Mouse (Mus musculus) heart, embryonic 16.5 days (tissue): Measurements from ENCODE around the gene Hdgfl2. TPM values are rescaled to one million over a fixed set of nuclear protein-coding genes. Genes with fewer than 3 reads are reported as not detected.
A peak's percentile ranks its signal among the peaks of the same experiment; 100 is the strongest.

Experiments used
- ATAC-seq: fragments of 200-750 bp; cut with Nextera tagmentation; replicated peaks from 2 replicates; pipeline ENCODE4 v1.8.0; 2017; ENCODE audit warnings: moderate number of reproducible peaks; ENCODE audit not compliant: insufficient read depth, low FRiP score; ENCODE audit errors: extremely low read depth
- H3K27ac ChIP-seq: fragments of 300-500 bp; sonication (generic); 2 replicates; pipeline ENCODE4 v1.5.1; 2014; ENCODE audit warnings: mild to moderate bottlenecking, low read length, control low read depth, moderate library complexity
- H3K27me3 ChIP-seq: fragments of 300-500 bp; sonication (generic); 2 replicates; pipeline ENCODE4 v1.6.1; 2014; ENCODE audit warnings: low read length, mixed read lengths; ENCODE audit not compliant: control insufficient read depth, insufficient read depth
- H3K36me3 ChIP-seq: fragments of 300-500 bp; sonication (generic); 2 replicates; pipeline ENCODE4 v1.6.1; 2014; ENCODE audit not compliant: control insufficient read depth, insufficient read depth
- H3K4me1 ChIP-seq: fragments of 300-500 bp; sonication (generic); 2 replicates; pipeline ENCODE4 v1.6.1; 2014; ENCODE audit warnings: low read length, mixed read lengths; ENCODE audit not compliant: control insufficient read depth, insufficient read depth
- H3K4me2 ChIP-seq: fragments of 300-500 bp; sonication (generic); 2 replicates; pipeline ENCODE4 v1.6.1; 2014; ENCODE audit warnings: low read depth, mild to moderate bottlenecking, control low read depth, low read length
- H3K4me3 ChIP-seq: fragments of 300-500 bp; sonication (generic); 2 replicates; pipeline ENCODE4 v1.5.1; 2014; ENCODE audit warnings: mild to moderate bottlenecking, control low read depth, low read length
- H3K9ac ChIP-seq: fragments of 300-500 bp; sonication (generic); 2 replicates; pipeline ENCODE4 v1.6.1; 2014; ENCODE audit warnings: low read length, control low read depth
- H3K9me3 ChIP-seq: fragments of 300-500 bp; sonication (generic); replicated peaks from 2 replicates; pipeline ENCODE4 v1.6.1; 2016; ENCODE audit warnings: low read length; ENCODE audit not compliant: control insufficient read depth
- WGBS: fragments of 180-500 bp; shearing (Covaris S2); extraction: QIAGEN DNeasy Blood & Tissue Kit; methylation state at CpG from one replicate; pipeline ENCODE4 v1.1.7; 2014; 5-methylcytosine and 5-hydroxymethylcytosine counted together
- polyA plus RNA-seq: library from polyadenylated mRNA; unstranded; fragments of >200 nt; fragmentation: Nextera tagmentation; extraction: Ambion mirVana; gene quantifications from 2 replicates; pipeline ENCODE4 v1.2.1, GENCODE M21; 2015

Gene Hdgfl2
- polyA plus RNA-seq, 1 experiment from 2014 or later, result 88.3 TPM

DNA sequence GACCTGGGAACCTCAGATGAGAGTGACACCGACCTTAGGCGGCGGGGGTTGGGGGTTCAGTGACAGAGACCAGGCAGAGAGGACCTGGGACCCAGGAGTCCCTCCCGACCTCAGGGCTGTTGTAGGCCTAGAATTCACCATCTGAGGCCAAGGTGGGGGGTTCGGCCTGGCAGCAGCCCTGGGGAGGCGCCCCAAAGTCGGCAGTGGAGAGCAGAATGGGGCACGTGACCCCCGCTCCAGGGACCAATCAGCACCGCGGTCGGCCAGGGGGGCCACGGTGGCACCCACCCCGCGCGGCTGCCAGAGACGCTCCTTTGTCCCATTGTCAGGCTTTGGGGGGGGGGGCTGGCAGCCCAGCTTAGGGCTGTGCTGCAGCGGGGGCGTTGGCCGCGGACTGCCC, 59.9 kb downstream of the Hdgfl2 start:
- H3K9me3 ChIP-seq, result no peaks in the 10 kb centered on the region
- peak overlapping the region; percentile 98 for H3K4me2 ChIP-seq
- peak overlapping the region; percentile 40; the same call in 1 of the 2 replicates for H3K9ac ChIP-seq
- peak overlapping the region; percentile 70 for H3K4me3 ChIP-seq
- H3K27ac ChIP-seq, result no peak overlapping the region
- H3K36me3 ChIP-seq, result no peaks in the 10 kb centered on the region
- peaks cover 9% of the 10 kb centered on the region for H3K4me1 ChIP-seq
- peaks cover 60% of the 10 kb centered on the region for H3K27me3 ChIP-seq
- no peak for ATAC-seq
- 17% methylated on average over 15 of the region's 21 CpGs for WGBS

DNA sequence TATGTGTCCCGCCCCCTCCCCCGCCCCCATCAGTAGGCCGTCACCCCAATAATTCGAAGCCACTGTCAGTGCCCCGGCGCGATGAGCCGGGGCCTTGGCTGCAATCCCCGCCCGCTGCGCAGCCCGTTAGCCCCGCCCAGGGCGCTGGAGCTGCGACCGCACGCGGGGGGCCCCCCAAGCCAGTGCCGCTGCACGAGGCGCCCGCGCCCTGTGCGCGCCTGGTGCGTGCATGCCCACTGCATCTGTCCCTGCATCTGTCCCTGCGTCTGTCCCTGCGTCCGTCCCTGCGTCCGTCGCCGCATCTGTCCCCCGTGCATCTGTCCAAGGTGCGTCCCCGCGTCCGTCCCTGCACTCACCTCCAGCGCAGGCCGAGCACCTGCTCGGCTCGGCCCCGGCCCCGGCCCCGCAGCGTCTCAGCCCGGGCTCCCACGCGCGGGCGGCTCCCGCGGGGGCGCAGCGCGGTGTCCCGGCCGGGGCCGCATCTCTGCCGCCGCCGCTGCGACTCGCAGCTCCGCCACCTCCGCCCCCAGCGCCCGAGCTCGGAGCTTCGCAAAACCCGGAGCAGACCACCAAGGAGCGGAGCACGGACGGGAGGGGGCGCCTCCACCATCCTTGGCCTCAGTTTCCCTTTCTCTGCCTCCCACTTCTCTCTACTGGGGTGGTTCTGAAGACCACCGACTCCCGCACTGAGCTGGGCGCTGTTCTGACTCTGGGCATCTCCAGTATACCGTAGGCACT, 60.6 kb downstream of the Hdgfl2 start, which contains the start of gene Sema6b:
TSS of gene Sema6b (minus strand) at position 486 of the 738 bp plus-strand sequence.
- no peak within 1 kb of the TSS for H3K27ac ChIP-seq
- no peaks in the 10 kb centered on the region for H3K36me3 ChIP-seq
- peak; percentile 30; the same call in 1 of the 2 replicates for ATAC-seq
- peaks cover 66% of the 10 kb centered on the region for H3K27me3 ChIP-seq
- peak within 1 kb of the TSS; percentile 61 for H3K9ac ChIP-seq
- H3K4me3 ChIP-seq, result peak within 1 kb of the TSS; percentile 70
- 1% methylated on average over 78 of the region's 79 CpGs for WGBS
- H3K4me2 ChIP-seq, result peak within 1 kb of the TSS; percentile 98
- H3K9me3 ChIP-seq, result no peaks in the 10 kb centered on the region
- peaks cover 3% of the 10 kb centered on the region for H3K4me1 ChIP-seq

DNA sequence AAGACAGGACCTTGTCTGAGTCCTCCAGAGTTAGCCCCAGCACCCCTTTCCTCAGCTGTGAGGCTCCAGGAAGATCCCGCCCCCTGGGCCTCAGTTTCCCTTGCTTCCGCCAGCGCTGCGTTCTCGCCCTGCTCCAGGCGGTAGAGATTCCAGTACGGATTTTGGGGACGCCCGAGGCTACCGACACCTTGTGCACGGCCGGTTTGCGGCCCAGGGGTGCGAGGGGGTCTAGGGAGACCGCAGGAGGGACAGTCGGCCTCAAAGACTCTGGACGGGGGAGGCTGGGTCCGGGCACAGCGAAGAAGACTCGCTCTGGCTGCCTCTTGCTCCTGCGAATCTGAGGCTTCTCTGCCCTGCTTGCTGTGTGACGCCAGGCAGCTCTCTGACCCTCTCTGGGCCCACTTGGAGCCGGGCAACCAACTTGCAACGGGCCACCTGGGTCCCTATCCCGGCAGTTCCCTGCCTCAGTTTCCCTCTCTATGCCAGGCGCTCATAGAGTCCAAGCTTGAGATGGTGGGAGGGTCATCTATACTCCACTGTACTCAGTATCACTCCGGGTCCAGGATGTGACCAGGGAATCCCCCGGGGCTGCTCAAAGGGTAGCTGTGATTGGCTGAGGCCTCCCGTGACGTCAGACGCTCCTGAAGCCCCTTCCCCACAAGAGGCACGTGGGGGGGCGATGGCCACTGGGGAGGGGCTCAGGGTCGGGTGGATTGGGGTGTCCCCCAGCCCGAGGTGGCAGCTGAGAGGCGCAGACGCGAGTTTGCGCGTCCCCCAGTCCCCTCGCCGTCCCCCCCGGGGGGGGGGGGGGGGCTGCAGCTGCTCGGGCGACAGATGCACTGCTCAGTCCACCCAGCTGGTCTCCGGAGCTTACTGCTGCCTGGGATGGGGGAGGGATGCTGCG, 62.5 kb downstream of the Hdgfl2 start:
- no peak for ATAC-seq
- peak overlapping the region; percentile 58 for H3K9ac ChIP-seq

DNA sequence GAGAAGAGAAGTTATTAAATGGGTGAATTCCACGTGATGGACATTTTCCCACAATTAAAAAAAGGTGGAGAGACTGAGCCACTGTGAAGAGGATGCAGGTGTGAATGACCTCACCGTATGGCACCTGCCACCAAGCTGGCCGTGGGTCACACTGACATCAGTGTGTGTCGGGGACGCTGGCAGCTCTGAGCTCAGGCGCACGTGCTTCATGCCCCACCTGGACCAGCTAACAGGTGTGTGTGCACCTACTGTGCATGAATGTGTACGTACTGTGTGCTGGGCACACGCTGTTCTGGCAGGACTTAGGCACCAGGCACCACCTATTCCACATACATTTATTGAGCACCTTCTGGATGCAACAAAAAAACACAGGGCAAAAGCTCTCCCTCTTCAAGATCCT, 65.1 kb downstream of the Hdgfl2 start:
- H3K4me2 ChIP-seq, result no peak overlapping the region
- H3K27me3 ChIP-seq, result peaks cover 88% of the 10 kb centered on the region
- no peaks in the 10 kb centered on the region for H3K9me3 ChIP-seq
- H3K4me1 ChIP-seq, result peaks cover 4% of the 10 kb centered on the region
- H3K36me3 ChIP-seq, result no peaks in the 10 kb centered on the region
- no peak overlapping the region for H3K27ac ChIP-seq
- ATAC-seq, result no peak
- no peak overlapping the region for H3K9ac ChIP-seq
- no peak overlapping the region for H3K4me3 ChIP-seq
- 67% methylated on average over 9 of the region's 9 CpGs for WGBS

More for the DNA sequence above, 62.5 kb downstream of the Hdgfl2 start:
- no peaks in the 10 kb centered on the region for H3K36me3 ChIP-seq
- peaks cover 79% of the 10 kb centered on the region for H3K27me3 ChIP-seq
- H3K4me3 ChIP-seq, result peak overlapping the region; percentile 47
- peak overlapping the region; percentile 66 for H3K4me2 ChIP-seq
- under 1% methylated on average over 47 of the region's 47 CpGs for WGBS
- peaks cover 3% of the 10 kb centered on the region for H3K4me1 ChIP-seq
- no peaks in the 10 kb centered on the region for H3K9me3 ChIP-seq
- H3K27ac ChIP-seq, result no peak overlapping the region

DNA sequence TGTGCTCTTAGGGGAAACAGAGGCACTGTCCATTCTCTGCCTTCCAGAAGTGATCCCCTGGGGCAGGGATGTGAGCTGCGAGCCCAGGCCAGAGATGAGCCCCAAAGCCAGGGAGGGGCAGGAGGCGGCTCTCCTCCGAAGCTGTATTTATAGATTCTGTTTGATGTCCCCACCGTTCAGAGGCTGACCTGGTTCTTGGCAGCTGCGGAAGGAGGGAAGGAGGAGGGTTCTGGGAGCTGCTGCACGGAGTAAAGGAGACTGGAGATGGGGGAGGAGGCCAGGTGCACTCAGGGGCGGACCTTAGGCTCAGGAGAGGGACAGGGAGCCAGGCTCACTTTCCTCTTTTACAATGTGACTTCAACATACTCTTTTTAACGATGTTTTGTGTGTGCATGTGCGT, 66.7 kb downstream of the Hdgfl2 start:
- no peak overlapping the region for H3K9ac ChIP-seq
- no peak for ATAC-seq
- H3K4me2 ChIP-seq, result no peak overlapping the region
- no peaks in the 10 kb centered on the region for H3K36me3 ChIP-seq
- no peak overlapping the region for H3K4me3 ChIP-seq
- H3K4me1 ChIP-seq, result peaks cover 3% of the 10 kb centered on the region; the same call in 1 of the 2 replicates
- H3K27ac ChIP-seq, result no peak overlapping the region
- WGBS, result 15% methylated on average over 9 of the region's 9 CpGs
- peaks cover 84% of the 10 kb centered on the region for H3K27me3 ChIP-seq
- H3K9me3 ChIP-seq, result no peaks in the 10 kb centered on the region

DNA sequence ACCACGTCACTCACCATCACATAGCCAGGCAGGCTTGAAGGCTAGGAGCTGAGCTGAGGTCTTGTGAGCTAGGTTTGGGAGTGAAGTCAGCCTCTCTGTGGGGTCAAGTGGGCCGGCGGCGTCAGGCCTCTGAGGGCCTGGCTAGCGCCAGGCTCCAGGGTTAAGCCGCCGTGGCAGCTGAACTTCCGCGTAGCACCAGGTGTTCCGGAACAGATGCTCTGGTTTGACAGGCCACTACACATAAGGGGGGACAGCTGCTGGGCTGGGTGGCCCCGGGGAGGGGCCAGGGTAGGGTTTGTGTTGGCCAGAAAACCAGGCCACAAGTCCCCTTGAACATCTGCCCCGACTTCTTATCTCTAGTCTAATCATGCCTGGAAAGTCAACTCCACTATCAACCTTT, 68.0 kb downstream of the Hdgfl2 start:
- no peak for ATAC-seq
- Histone ChIP-seq H3K4me1 (0 out of 2 replicates have a peak, but pooled peaks cover 3% of the 10 kb centered on the region), H3K36me3 (no peaks in the 10 kb centered on the region), H3K27ac (no peak overlapping the region), H3K9ac (no peak overlapping the region), H3K4me2 (no peak overlapping the region), H3K4me3 (no peak overlapping the region), H3K9me3 (no peaks in the 10 kb centered on the region), H3K27me3 (peaks cover 79% of the 10 kb centered on the region)
- WGBS, result 45% methylated on average over 12 of the region's 12 CpGs

DNA sequence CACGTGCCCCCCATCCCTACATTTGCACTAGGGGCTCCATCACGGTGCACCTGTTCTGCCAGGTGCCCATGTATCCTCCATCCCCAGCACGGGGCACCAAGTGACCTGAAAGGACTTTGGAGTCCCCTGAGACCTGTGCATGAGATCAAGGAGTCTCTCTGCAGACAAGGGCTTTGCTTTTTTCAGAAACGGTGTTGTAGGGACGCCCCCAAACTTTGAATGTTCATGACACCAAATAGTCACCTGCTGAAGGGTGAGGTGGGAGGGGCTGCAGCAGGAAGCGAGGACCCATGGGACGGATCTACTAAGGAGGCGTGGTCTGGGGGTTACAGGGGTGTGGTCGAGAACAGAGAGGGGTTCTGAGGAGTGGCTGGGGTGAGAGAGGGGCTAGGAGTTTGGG, 68.8 kb downstream of the Hdgfl2 start:
- Histone ChIP-seq H3K4me2 (peak overlapping the region; percentile 42; the same call in 1 of the 2 replicates), H3K4me3 (no peak overlapping the region; the same call in 1 of the 2 replicates)

DNA sequence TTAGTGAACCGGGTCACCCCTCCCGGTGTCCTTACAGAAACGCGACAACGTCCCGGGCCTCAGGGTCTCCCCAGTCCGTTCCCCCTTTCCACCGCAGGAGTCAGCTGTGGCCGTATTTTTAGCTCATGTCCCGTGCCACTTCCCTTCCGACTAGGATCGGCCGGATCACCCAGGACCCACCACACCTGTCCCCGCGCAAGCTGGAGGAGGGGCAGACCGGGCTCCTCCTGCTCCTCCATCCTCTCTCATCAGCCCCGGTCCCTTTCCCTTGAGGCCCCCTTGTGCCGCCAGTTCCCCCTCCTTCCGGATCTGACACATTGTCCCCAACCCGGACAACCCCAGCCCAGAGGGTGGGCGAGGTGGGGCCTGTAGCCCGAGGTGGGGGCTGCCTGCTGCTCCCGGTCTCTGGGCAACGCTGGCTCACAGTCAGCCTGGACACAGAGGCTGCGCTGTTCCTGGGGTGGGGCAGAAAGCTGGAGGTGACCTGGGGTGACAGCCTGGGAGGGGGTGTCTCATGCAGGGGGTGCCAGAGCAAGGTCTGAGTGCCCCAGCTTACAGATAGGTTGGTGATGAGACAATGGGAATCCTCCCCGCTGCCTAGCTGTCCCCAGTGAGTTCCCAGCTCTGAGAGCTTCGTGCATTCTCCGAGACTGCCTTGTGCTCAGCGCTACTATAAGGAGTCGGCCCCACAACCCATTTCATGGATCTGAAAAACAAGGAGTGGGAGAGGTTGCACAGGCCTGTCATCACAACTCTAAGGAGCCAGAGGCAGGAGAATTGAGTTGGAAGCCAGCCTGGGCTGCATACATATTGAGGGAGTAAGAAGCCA, 69.6 kb downstream of the Hdgfl2 start:
- 3% methylated on average over 30 of the region's 30 CpGs for WGBS
- Histone ChIP-seq H3K4me2 (peak overlapping the region; percentile 42), H3K9ac (peak overlapping the region; percentile 39; the same call in 1 of the 2 replicates), H3K36me3 (no peaks in the 10 kb centered on the region), H3K9me3 (no peaks in the 10 kb centered on the region), H3K27ac (no peak overlapping the region), H3K4me1 (peaks cover 6% of the 10 kb centered on the region; the same call in 1 of the 2 replicates), H3K27me3 (peaks cover 74% of the 10 kb centered on the region), H3K4me3 (peak overlapping the region; percentile 8)
- ATAC-seq, result no peak

More for the DNA sequence above, 68.8 kb downstream of the Hdgfl2 start:
- Histone ChIP-seq H3K9ac (no peak overlapping the region), H3K4me1 (0 out of 2 replicates have a peak, but pooled peaks cover 3% of the 10 kb centered on the region), H3K27me3 (peaks cover 74% of the 10 kb centered on the region), H3K36me3 (no peaks in the 10 kb centered on the region), H3K9me3 (no peaks in the 10 kb centered on the region), H3K27ac (no peak overlapping the region)
- 21% methylated on average over 9 of the region's 9 CpGs for WGBS
- ATAC-seq, result no peak
